Mouse (Mus musculus): Measurements from ENCODE around the gene 2210407C18Rik. TPM values are rescaled to one million over a fixed set of nuclear protein-coding genes. Genes with fewer than 3 reads are reported as not detected.

Gene 2210407C18Rik
- polyA plus RNA-seq, 2 experiments from 2014 or later, result not detected

- ATAC-seq, result no peak
Measured at GRCm38 (mm10) chr11:58597837-58598236, 18.0 kb downstream of the 2210407C18Rik start.

- no peak for ATAC-seq
Measured at GRCm38 (mm10) chr11:58594814-58595213, 21.1 kb downstream of the 2210407C18Rik start, which contains the start of gene Olfr324. TSS of gene Olfr324 (plus strand) at chr11:58595114.

- no peak for ATAC-seq
Measured at GRCm38 (mm10) chr11:58588620-58589250, 27.1 kb downstream of the 2210407C18Rik start.

- no peak for ATAC-seq
Measured at GRCm38 (mm10) chr11:58587898-58588348, 28.0 kb downstream of the 2210407C18Rik start.

- ATAC-seq, result no peak
Measured at GRCm38 (mm10) chr11:58578636-58579035, 37.2 kb downstream of the 2210407C18Rik start.

- ATAC-seq, result no peak
Measured at GRCm38 (mm10) chr11:58577430-58577829, 38.4 kb downstream of the 2210407C18Rik start, which contains the start of gene Olfr325. TSS of gene Olfr325 (plus strand) at chr11:58577730.

GRCm38 (mm10) chr11:58570405-58570804, 45.5 kb downstream of the 2210407C18Rik start, which contains the start of gene Olfr224:
TSS of gene Olfr224 (minus strand) at chr11:58570553.
- ATAC-seq, result no peak

Other genes with a start within 250 kb of the 2210407C18Rik start
- gene Lypd8, start 237.0 kb downstream of the 2210407C18Rik start, polyA plus RNA-seq (2017; shearing (Covaris generic)), result not detected
- not detected for gene 1810065E05Rik, start 195.0 kb downstream of the 2210407C18Rik start, polyA plus RNA-seq (2017; shearing (Covaris generic))
- gene Gm12253, start 183.5 kb downstream of the 2210407C18Rik start, polyA plus RNA-seq (2017; shearing (Covaris generic)), result not detected
- gene Lypd9, start 163.2 kb downstream of the 2210407C18Rik start, polyA plus RNA-seq (2017; shearing (Covaris generic)), result not detected
- not detected for gene Olfr30, start 153.8 kb downstream of the 2210407C18Rik start, polyA plus RNA-seq (2017; shearing (Covaris generic))
- gene Olfr332, start 123.5 kb downstream of the 2210407C18Rik start, polyA plus RNA-seq (2017; shearing (Covaris generic)), result not detected
- not detected for gene Olfr331, start 113.5 kb downstream of the 2210407C18Rik start, polyA plus RNA-seq (2017; shearing (Covaris generic))
- under 1 TPM in 1 of 2 experiments, not detected in 1; 0.16 TPM for gene Olfr330, start 81.2 kb downstream of the 2210407C18Rik start, polyA plus RNA-seq (2017; shearing (Covaris generic))
- gene Olfr329-ps, start 69.7 kb downstream of the 2210407C18Rik start, polyA plus RNA-seq (2017; shearing (Covaris generic)), result not detected
- not detected for gene Olfr328, start 60.4 kb downstream of the 2210407C18Rik start, polyA plus RNA-seq (2017; shearing (Covaris generic))
- not detected for gene Olfr224, start 45.5 kb downstream of the 2210407C18Rik start, polyA plus RNA-seq (2017; shearing (Covaris generic))
- not detected for gene Olfr325, start 38.3 kb downstream of the 2210407C18Rik start, polyA plus RNA-seq (2017; shearing (Covaris generic))
- gene Olfr324, start 21.0 kb downstream of the 2210407C18Rik start, polyA plus RNA-seq (2017; shearing (Covaris generic)), result not detected
- not detected for gene Olfr323, start 14.4 kb upstream of the 2210407C18Rik start, polyA plus RNA-seq (2017; shearing (Covaris generic))
- gene Trim58, start 24.4 kb upstream of the 2210407C18Rik start, polyA plus RNA-seq (2017; shearing (Covaris generic)), result not detected
- not detected for gene Olfr322, start 42.7 kb upstream of the 2210407C18Rik start, polyA plus RNA-seq (2017; shearing (Covaris generic))
- under 1 TPM in 1 of 2 experiments, not detected in 1; 0.11 TPM for gene Olfr320, start 65.0 kb upstream of the 2210407C18Rik start, polyA plus RNA-seq (2017; shearing (Covaris generic))
- gene Olfr319, start 83.1 kb upstream of the 2210407C18Rik start, polyA plus RNA-seq (2017; shearing (Covaris generic)), result not detected
- gene Olfr318, start 107.9 kb upstream of the 2210407C18Rik start, polyA plus RNA-seq (2017; shearing (Covaris generic)), result not detected
- not detected for gene Olfr317, start 123.1 kb upstream of the 2210407C18Rik start, polyA plus RNA-seq (2017; shearing (Covaris generic))
- gene Olfr316, start 136.7 kb upstream of the 2210407C18Rik start, polyA plus RNA-seq (2017; shearing (Covaris generic)), result not detected
- not detected for gene Olfr315, start 157.1 kb upstream of the 2210407C18Rik start, polyA plus RNA-seq (2017; shearing (Covaris generic))
- not detected for gene Olfr314, start 166.9 kb upstream of the 2210407C18Rik start, polyA plus RNA-seq (2017; shearing (Covaris generic))
- gene Fam183b, start 185.9 kb upstream of the 2210407C18Rik start, polyA plus RNA-seq (2017; shearing (Covaris generic)), result not detected
- gene Olfr313, start 198.9 kb upstream of the 2210407C18Rik start, polyA plus RNA-seq (2017; shearing (Covaris generic)), result not detected
- gene Olfr312, start 213.2 kb upstream of the 2210407C18Rik start, polyA plus RNA-seq (2017; shearing (Covaris generic)), result under 1 TPM in 1 of 2 experiments, not detected in 1; 0.20 TPM
- gene Olfr311, start 223.2 kb upstream of the 2210407C18Rik start, polyA plus RNA-seq (2017; shearing (Covaris generic)), result under 1 TPM in 1 of 2 experiments, not detected in 1; 0.28 TPM
- gene Gm12258, start 231.1 kb upstream of the 2210407C18Rik start, polyA plus RNA-seq (2017; shearing (Covaris generic)), result 10 to 100 TPM in 1 of 2 experiments, 1 to 10 TPM in 1; 9.8 to 10.5 TPM